In genomic region chr7:125764373-125764772, GRCm38 (mm10) we compare ENCODE assay signal across 27 mouse cellular contexts. TPM values are rescaled to one million over a fixed set of nuclear protein-coding genes. Genes with fewer than 3 reads are reported as not detected.
DNase-seq lines count a peak whose midpoint lies in the region; ATAC-seq and TF ChIP-seq lines count a peak whose summit lies in the region.
"Had no signal": no experiment of that assay in that cellular context is flagged by ENCODE, and none has a peak within 500 bp of the region (broad histone marks: within the 10 kb centered on the region; RNA-seq: fewer than 3 reads in every experiment).

No protein-coding gene starts in this region.

- peak overlapping the region; percentile 89 for H3K27ac ChIP-seq in heart, embryonic 11.5 days (ENCODE audit: low read depth, low read length)
- H3K27ac ChIP-seq in heart, embryonic 15.5 days = peak overlapping the region; percentile 95
- H3K27ac ChIP-seq in lung, embryonic 14.5 days (ENCODE audit: low read depth) = peak overlapping the region; percentile 66; the same call in 1 of the 2 replicates
- no peak overlapping the region for H3K27ac ChIP-seq in kidney, embryonic 14.5 days (ENCODE audit: low read depth, low read length)
- H3K27ac ChIP-seq: embryonic facial prominence, embryonic 13.5 days; forebrain, embryonic 12.5 days; intestine, embryonic 15.5 days; liver, embryonic 15.5 days; midbrain, embryonic 13.5 days had no signal

- H3K27me3 ChIP-seq in heart, embryonic 11.5 days (ENCODE audit: control insufficient read depth, insufficient read depth, low read length) = no peaks in the 10 kb centered on the region
- H3K27me3 ChIP-seq in heart, embryonic 15.5 days = no peaks in the 10 kb centered on the region
- H3K27me3 ChIP-seq in lung, embryonic 14.5 days (ENCODE audit: insufficient read depth, low read length) = no peaks in the 10 kb centered on the region
- H3K27me3 ChIP-seq in kidney, embryonic 14.5 days (ENCODE audit: control insufficient read depth, insufficient read depth, low read length) = no peaks in the 10 kb centered on the region
- H3K27me3 ChIP-seq: embryonic facial prominence, embryonic 13.5 days; intestine, embryonic 15.5 days; liver, embryonic 15.5 days; midbrain, embryonic 13.5 days; neural tube, embryonic 12.5 days; Patski had no signal

- no peak overlapping the region for H3K4me2 ChIP-seq in heart, embryonic 11.5 days
- H3K4me2 ChIP-seq in heart, embryonic 15.5 days = no peak overlapping the region
- H3K4me2 ChIP-seq in lung, embryonic 14.5 days = no peak overlapping the region
- H3K4me2 ChIP-seq in kidney, embryonic 14.5 days (replicated peaks; ENCODE audit: low read depth, low read length) = no peak overlapping the region
- H3K4me2 ChIP-seq: embryonic facial prominence, embryonic 13.5 days; forebrain, embryonic 12.5 days; intestine, embryonic 15.5 days; liver, embryonic 15.5 days; midbrain, embryonic 13.5 days; neural tube, embryonic 12.5 days had no signal

- H3K4me3 ChIP-seq in heart, embryonic 11.5 days (ENCODE audit: low read depth, low read length) = no peak overlapping the region
- H3K4me3 ChIP-seq in heart, embryonic 15.5 days = no peak overlapping the region
- no peak overlapping the region for H3K4me3 ChIP-seq in lung, embryonic 14.5 days (ENCODE audit: low read depth, low read length)
- H3K4me3 ChIP-seq in kidney, embryonic 14.5 days (ENCODE audit: low read length) = no peak overlapping the region
- H3K4me3 ChIP-seq: embryonic facial prominence, embryonic 13.5 days; erythroblast, embryonic 14.5 days; forebrain, embryonic 12.5 days; hindbrain, embryonic 10.5 days; intestine, embryonic 15.5 days; limb, embryonic 10.5 days; liver, embryonic 15.5 days; midbrain, embryonic 13.5 days; neural tube, embryonic 12.5 days had no signal

- TF ChIP-seq CTCF in lung, embryonic 14.5 days (IDR thresholded peaks at IDR 0.05; ENCODE audit: low read depth) = no peak

- no peaks in the 10 kb centered on the region for H3K36me3 ChIP-seq in heart, embryonic 11.5 days (ENCODE audit: control insufficient read depth, insufficient read depth, low read length)
- H3K36me3 ChIP-seq in heart, embryonic 15.5 days = no peaks in the 10 kb centered on the region
- peaks cover 11% of the 10 kb centered on the region; the same call in 1 of the 2 replicates for H3K36me3 ChIP-seq in lung, embryonic 14.5 days (ENCODE audit: insufficient read depth)
- no peaks in the 10 kb centered on the region; the same call in 1 of the 2 replicates for H3K36me3 ChIP-seq in kidney, embryonic 14.5 days (ENCODE audit: control insufficient read depth, insufficient read depth, low read length)
- H3K36me3 ChIP-seq: intestine, embryonic 15.5 days; liver, embryonic 15.5 days had no signal

- peaks cover 35% of the 10 kb centered on the region for H3K4me1 ChIP-seq in heart, embryonic 11.5 days (ENCODE audit: control insufficient read depth, insufficient read depth, low read length)
- H3K4me1 ChIP-seq in heart, embryonic 15.5 days (replicated peaks) = peaks cover 68% of the 10 kb centered on the region
- H3K4me1 ChIP-seq in lung, embryonic 14.5 days (ENCODE audit: insufficient read depth) = no peaks in the 10 kb centered on the region
- no peaks in the 10 kb centered on the region for H3K4me1 ChIP-seq in kidney, embryonic 14.5 days (ENCODE audit: control insufficient read depth, insufficient read depth, low read length)
- H3K4me1 ChIP-seq: intestine, embryonic 15.5 days; liver, embryonic 15.5 days had no signal

- ATAC-seq in heart, embryonic 11.5 days (replicated peaks; ENCODE audit: insufficient number of reproducible peaks, low FRiP score, low TSS enrichment) = peak; percentile 67
- ATAC-seq in heart, embryonic 15.5 days (replicated peaks; ENCODE audit: insufficient number of reproducible peaks, insufficient read depth, low FRiP score, low read depth) = peak; percentile 79
- ATAC-seq in lung, embryonic 14.5 days (ENCODE audit: insufficient read depth) = peak; percentile 91
- ATAC-seq in kidney, embryonic 14.5 days (ENCODE audit: low FRiP score, low TSS enrichment) = no peak
- ATAC-seq: hindbrain, embryonic 16.5 days; intestine, embryonic 15.5 days; midbrain, embryonic 13.5 days; Patski had no signal

- WGBS in heart, embryonic 11.5 days (ENCODE audit: insufficient replicate concordance) = 35% methylated on average over 3 of the region's 3 CpGs
- 35% methylated on average over 3 of the region's 3 CpGs for WGBS in heart, embryonic 15.5 days
- WGBS in lung, embryonic 14.5 days = 50% methylated on average over 3 of the region's 3 CpGs
- WGBS in kidney, embryonic 14.5 days = 85% methylated on average over 3 of the region's 3 CpGs

- H3K9ac ChIP-seq in heart, embryonic 11.5 days (ENCODE audit: low read depth, low read length) = peak overlapping the region; percentile 43; the same call in 1 of the 2 replicates
- 0 out of 2 replicates have a peak overlapping the region, but pooled peaks have one; percentile 8 for H3K9ac ChIP-seq in heart, embryonic 15.5 days
- H3K9ac ChIP-seq in lung, embryonic 14.5 days = no peak overlapping the region
- no peak overlapping the region for H3K9ac ChIP-seq in kidney, embryonic 14.5 days (ENCODE audit: low read depth, low read length)
- H3K9ac ChIP-seq: embryonic facial prominence, embryonic 13.5 days; forebrain, embryonic 12.5 days; intestine, embryonic 15.5 days; liver, embryonic 15.5 days; midbrain, embryonic 13.5 days; neural tube, embryonic 12.5 days had no signal

- H3K9me3 ChIP-seq in heart, embryonic 11.5 days (replicated peaks; ENCODE audit: control insufficient read depth, low read length) = no peaks in the 10 kb centered on the region
- H3K9me3 ChIP-seq in heart, embryonic 15.5 days (replicated peaks) = no peaks in the 10 kb centered on the region
- no peaks in the 10 kb centered on the region for H3K9me3 ChIP-seq in lung, embryonic 14.5 days (ENCODE audit: low read depth, low read length)
- H3K9me3 ChIP-seq in kidney, embryonic 14.5 days (ENCODE audit: control insufficient read depth, low read length) = no peaks in the 10 kb centered on the region
- H3K9me3 ChIP-seq: embryonic facial prominence, embryonic 13.5 days; forebrain, embryonic 12.5 days; hindbrain, embryonic 10.5 days; intestine, embryonic 15.5 days; limb, embryonic 10.5 days; liver, embryonic 15.5 days; midbrain, embryonic 13.5 days; neural tube, embryonic 12.5 days had no signal

- DNase-seq in heart, adult 9 months (ENCODE audit: low spot score in 2 of 2) = no peak
- DNase-seq in lung, embryonic 14.5 days = peak; percentile 76
- DNase-seq in lung, postnatal 25 days (ENCODE audit: low spot score) = peak; percentile 35
- no peak for DNase-seq in cerebellum, adult 18-20 months
- DNase-seq: adrenal gland, adult 2 months; cerebellum, adult 11 months; cerebellum, postnatal 36 days; embryo, embryonic 11 days; kidney, adult 8-10 months; kidney, postnatal 14 days; liver; right cerebral cortex, postnatal 25 days; spleen, adult 18-20 months had no signal

RNA-seq across cellular contexts. Expression of gene D430042O09Rik, which starts 56.7 kb away (rescaled TPM):
- polyA plus RNA-seq in heart, embryonic 11.5 days (2014; fragmentation: Nextera tagmentation; extraction: Ambion mirVana) = 8.7 and 9.4 TPM in 2 replicates
- 6.2 and 8.0 TPM in 2 replicates for polyA plus RNA-seq in heart, embryonic 15.5 days (2015; fragmentation: Nextera tagmentation; extraction: Ambion mirVana)
- 10.1 and 10.9 TPM in 2 replicates for polyA plus RNA-seq in lung, embryonic 14.5 days (2014; fragmentation: Nextera tagmentation; extraction: Ambion mirVana)
- 7.3 and 11.5 TPM in 2 replicates for polyA plus RNA-seq in kidney, embryonic 14.5 days (2014; fragmentation: Nextera tagmentation; extraction: Ambion mirVana)

RNA-seq across cellular contexts. Expression of gene Gtf3c1, which starts 56.8 kb away (rescaled TPM):
- polyA plus RNA-seq in heart, embryonic 11.5 days (2014; fragmentation: Nextera tagmentation; extraction: Ambion mirVana) = 32.1 and 33.2 TPM in 2 replicates
- polyA plus RNA-seq in heart, embryonic 15.5 days (2015; fragmentation: Nextera tagmentation; extraction: Ambion mirVana) = 23.9 and 30.2 TPM in 2 replicates
- polyA plus RNA-seq in lung, embryonic 14.5 days (2014; fragmentation: Nextera tagmentation; extraction: Ambion mirVana) = 33.5 and 37.0 TPM in 2 replicates
- polyA plus RNA-seq in kidney, embryonic 14.5 days (2014; fragmentation: Nextera tagmentation; extraction: Ambion mirVana) = 20.0 and 35.5 TPM in 2 replicates

Comparison
In these comparisons a context has a peak if more than half of its experiments do, and no peak if none do; other contexts are left out.
1. H3K9ac ChIP-seq: peak in heart, embryonic 11.5 days (single experiment) and heart, embryonic 15.5 days (single experiment); none in lung, embryonic 14.5 days (single experiment) and kidney, embryonic 14.5 days (single experiment).
2. DNase-seq: peak in lung, embryonic 14.5 days (single experiment) and lung, postnatal 25 days (single experiment); none in heart, adult 9 months (0 of 2) and cerebellum, adult 18-20 months (0 of 2).